Mouse (Mus musculus) heart, postnatal 0 days (tissue): ENCODE measurements around the gene Khdc3.

Source experiments
- CTCF ChIP-seq: IDR thresholded peaks from 2 replicates; pipeline ENCODE4 v1.5.1; 2016; ENCODE audit warnings: antibody characterized with exemption, control low read depth, low read depth
- EP300 ChIP-seq: IDR thresholded peaks from 2 replicates; pipeline ENCODE4 v1.6.1; 2016; ENCODE audit warnings: antibody characterized with exemption, low read depth

DNA sequence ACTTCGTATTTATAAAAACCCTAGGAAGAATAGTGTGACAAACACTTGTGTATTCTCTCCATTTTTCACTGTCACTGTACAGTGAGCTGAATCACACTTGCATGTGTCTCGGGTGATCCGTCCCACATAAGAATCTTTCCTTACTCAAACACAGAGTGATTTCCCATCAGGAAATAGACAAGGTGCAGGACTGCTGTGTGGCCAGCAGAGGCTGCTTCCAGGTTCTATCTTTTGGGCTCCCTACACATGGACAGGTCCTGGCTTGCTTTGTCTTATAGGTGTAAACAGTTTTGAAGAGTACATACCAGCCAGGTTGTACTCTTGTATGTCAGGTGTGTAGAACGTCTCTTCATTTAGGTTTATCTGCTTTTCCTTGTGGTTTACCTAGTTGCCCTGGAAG lies 16.4 kb downstream of the Khdc3 start:
- TF ChIP-seq CTCF: peak; percentile 10; the same call in 1 of the 2 replicates
- TF ChIP-seq EP300: no peak
